29 mouse cellular contexts compared by ENCODE assay signal in the genomic region with DNA sequence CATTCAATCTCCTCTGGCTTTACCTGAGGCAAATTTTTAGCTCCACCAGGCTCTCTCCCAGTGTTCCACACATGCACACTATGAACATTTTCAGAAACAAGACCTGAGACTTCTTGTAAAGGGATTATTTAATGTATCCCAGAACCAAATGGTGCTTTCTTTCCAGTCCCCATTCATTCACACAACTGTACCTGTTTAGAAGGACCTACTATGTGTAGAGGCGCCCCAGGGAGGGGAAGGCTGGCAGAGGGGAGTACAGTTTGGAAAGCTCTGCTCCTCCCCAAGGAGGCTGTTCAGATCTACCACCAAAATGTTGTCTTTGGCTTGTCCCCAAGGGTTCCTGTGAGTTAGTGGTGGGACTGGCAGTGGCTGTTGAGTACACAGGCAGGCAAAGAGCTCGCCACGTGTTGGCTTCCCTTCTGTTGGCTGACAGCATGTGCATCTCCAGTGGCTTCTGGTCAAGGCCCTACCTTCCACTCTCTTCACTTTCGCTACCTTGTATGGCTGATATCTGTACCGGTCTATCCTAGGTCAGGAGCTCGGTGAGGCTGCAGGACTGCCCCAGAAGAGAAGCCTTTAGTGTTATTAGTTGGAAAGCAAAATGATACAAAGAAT. TPM values are rescaled to one million over a fixed set of nuclear protein-coding genes. Genes with fewer than 3 reads are reported as not detected.
DNase-seq lines count a peak whose midpoint lies in the region; ATAC-seq and TF ChIP-seq lines count a peak whose summit lies in the region.
"Had no signal": no experiment of that assay in that cellular context is flagged by ENCODE, and none has a peak within 500 bp of the region (broad histone marks: within the 10 kb centered on the region; RNA-seq: fewer than 3 reads in every experiment).

No protein-coding gene starts in this region.

- no peak for TF ChIP-seq RAD21 in MEL (IDR thresholded peaks at IDR 0.05; ENCODE audit: low read depth, low read length)

- no peak for TF ChIP-seq EP300 in MEL (IDR thresholded peaks at IDR 0.05; ENCODE audit: low read depth in 1 of 2, low read length in 2 of 2)

- H3K79me2 ChIP-seq in MEL (ENCODE audit: control insufficient read depth, insufficient read depth, low read length, poor library complexity), result peaks cover 79% of the 10 kb centered on the region

- no peaks in the 10 kb centered on the region for H3K27me3 ChIP-seq in forebrain, embryonic 16.5 days (replicated peaks; ENCODE audit: control insufficient read depth, insufficient read depth, low read length)
- H3K27me3 ChIP-seq in forebrain, embryonic 14.5 days (replicated peaks; ENCODE audit: control insufficient read depth, insufficient read depth, low read length), result no peaks in the 10 kb centered on the region
- H3K27me3 ChIP-seq in limb, embryonic 15.5 days, result no peaks in the 10 kb centered on the region
- H3K27me3 ChIP-seq in limb, embryonic 10.5 days (ENCODE audit: low read depth, poor library complexity, severe bottlenecking), result no peaks in the 10 kb centered on the region
- H3K27me3 ChIP-seq in MEL (ENCODE audit: control insufficient read depth in 1 of 2, insufficient read depth in 2 of 2, low read length in 2 of 2), result no peaks in the 10 kb centered on the region
- no peaks in the 10 kb centered on the region for H3K27me3 ChIP-seq in liver, embryonic 15.5 days
- H3K27me3 ChIP-seq: CH12.LX; midbrain, embryonic 12.5 days had no signal

- TF ChIP-seq CTCF in MEL (IDR thresholded peaks at IDR 0.05 in 2 of 3, conservative IDR thresholded peaks at IDR 0.05 in 1 of 3; ENCODE audit: control insufficient read depth in 1 of 3, insufficient read depth in 1 of 3, low read depth in 2 of 3, low read length in 3 of 3, poor library complexity in 1 of 3, severe bottlenecking in 1 of 3), result no peak

- H3K9ac ChIP-seq in forebrain, embryonic 16.5 days (replicated peaks; ENCODE audit: low read depth, low read length), result no peak overlapping the region
- no peak overlapping the region for H3K9ac ChIP-seq in forebrain, embryonic 14.5 days (ENCODE audit: low read length)
- H3K9ac ChIP-seq in limb, embryonic 15.5 days, result no peak overlapping the region
- no peak overlapping the region for H3K9ac ChIP-seq in MEL (ENCODE audit: control insufficient read depth, low read depth, low read length, poor library complexity, severe bottlenecking)
- H3K9ac ChIP-seq in liver, embryonic 15.5 days, result no peak overlapping the region
- H3K9ac ChIP-seq: lung, embryonic 14.5 days; midbrain, embryonic 12.5 days had no signal

- no peak overlapping the region for H3K4me3 ChIP-seq in forebrain, embryonic 16.5 days (replicated peaks; ENCODE audit: low read length)
- H3K4me3 ChIP-seq in forebrain, embryonic 14.5 days (ENCODE audit: low read depth, low read length), result no peak overlapping the region
- H3K4me3 ChIP-seq in limb, embryonic 15.5 days, result no peak overlapping the region
- H3K4me3 ChIP-seq in limb, embryonic 10.5 days, result no peak overlapping the region
- H3K4me3 ChIP-seq in MEL (ENCODE audit: control insufficient read depth in 1 of 2, insufficient read depth in 1 of 2, low read depth in 2 of 2, low read length in 2 of 2), result no peak overlapping the region
- H3K4me3 ChIP-seq in liver, embryonic 15.5 days (replicated peaks), result no peak overlapping the region
- H3K4me3 ChIP-seq: erythroblast, embryonic 14.5 days; heart, adult 2 months; hindbrain, embryonic 10.5 days; midbrain, embryonic 12.5 days had no signal

- no peaks in the 10 kb centered on the region for H3K36me3 ChIP-seq in forebrain, embryonic 16.5 days (ENCODE audit: control insufficient read depth, insufficient read depth)
- peaks cover 12% of the 10 kb centered on the region for H3K36me3 ChIP-seq in forebrain, embryonic 14.5 days (ENCODE audit: control insufficient read depth, insufficient read depth, low read length)
- H3K36me3 ChIP-seq in limb, embryonic 15.5 days, result no peaks in the 10 kb centered on the region
- peaks cover 38% of the 10 kb centered on the region for H3K36me3 ChIP-seq in limb, embryonic 10.5 days
- H3K36me3 ChIP-seq in MEL (ENCODE audit: control insufficient read depth in 1 of 2, insufficient read depth in 2 of 2, low read length in 2 of 2), result peaks cover 55 to 68% of the 10 kb centered on the region in 2 experiments
- peaks cover 9% of the 10 kb centered on the region; the same call in 1 of the 2 replicates for H3K36me3 ChIP-seq in liver, embryonic 15.5 days (replicated peaks)
- H3K36me3 ChIP-seq: midbrain, embryonic 12.5 days had no signal

- WGBS in forebrain, embryonic 16.5 days, result 80% methylated on average over 6 of the region's 6 CpGs
- WGBS in forebrain, embryonic 14.5 days, result 75% methylated on average over 6 of the region's 6 CpGs
- 66% methylated on average over 6 of the region's 6 CpGs for WGBS in limb, embryonic 15.5 days
- WGBS in limb, embryonic 10.5 days, result 83% methylated on average over 6 of the region's 6 CpGs
- 71% methylated on average over 6 of the region's 6 CpGs for WGBS in liver, embryonic 15.5 days (ENCODE audit: insufficient replicate concordance)

- no peak overlapping the region for H3K4me2 ChIP-seq in forebrain, embryonic 16.5 days (ENCODE audit: low read length)
- H3K4me2 ChIP-seq in forebrain, embryonic 14.5 days (ENCODE audit: low read length), result no peak overlapping the region
- no peak overlapping the region for H3K4me2 ChIP-seq in limb, embryonic 15.5 days
- no peak overlapping the region for H3K4me2 ChIP-seq in liver, embryonic 15.5 days
- H3K4me2 ChIP-seq: lung, embryonic 14.5 days; midbrain, embryonic 12.5 days had no signal

- TF ChIP-seq POLR2A in MEL (IDR thresholded peaks at IDR 0.05; ENCODE audit: control insufficient read depth in 1 of 2, insufficient read depth in 1 of 2, low read depth in 1 of 2, low read length in 2 of 2, poor library complexity in 1 of 2), result no peak; a peak in 1 of 4 replicates

- no peaks in the 10 kb centered on the region for H3K9me3 ChIP-seq in forebrain, embryonic 16.5 days (ENCODE audit: control insufficient read depth, low read length)
- no peaks in the 10 kb centered on the region for H3K9me3 ChIP-seq in forebrain, embryonic 14.5 days (replicated peaks; ENCODE audit: control insufficient read depth, low read length)
- no peaks in the 10 kb centered on the region for H3K9me3 ChIP-seq in limb, embryonic 15.5 days
- H3K9me3 ChIP-seq in limb, embryonic 10.5 days (replicated peaks), result no peaks in the 10 kb centered on the region
- no peaks in the 10 kb centered on the region for H3K9me3 ChIP-seq in MEL (replicated peaks; ENCODE audit: insufficient read depth, low read length)
- no peaks in the 10 kb centered on the region for H3K9me3 ChIP-seq in liver, embryonic 15.5 days (replicated peaks)
- H3K9me3 ChIP-seq: hindbrain, embryonic 10.5 days; midbrain, embryonic 12.5 days had no signal

- no peak for ATAC-seq in forebrain, embryonic 16.5 days
- ATAC-seq in forebrain, embryonic 14.5 days, result no peak
- ATAC-seq in limb, embryonic 15.5 days (ENCODE audit: insufficient number of reproducible peaks, low FRiP score, low TSS enrichment, low read depth), result no peak
- no peak for ATAC-seq in liver, embryonic 15.5 days (ENCODE audit: insufficient read depth)

- peaks cover 70% of the 10 kb centered on the region for H3K4me1 ChIP-seq in forebrain, embryonic 16.5 days (replicated peaks; ENCODE audit: control insufficient read depth, insufficient read depth, low read length)
- H3K4me1 ChIP-seq in forebrain, embryonic 14.5 days (ENCODE audit: control insufficient read depth, insufficient read depth, low read length), result peaks cover 64% of the 10 kb centered on the region
- peaks cover 51% of the 10 kb centered on the region for H3K4me1 ChIP-seq in limb, embryonic 15.5 days
- peaks cover 32% of the 10 kb centered on the region for H3K4me1 ChIP-seq in limb, embryonic 10.5 days
- peaks cover 41 to 46% of the 10 kb centered on the region in 2 experiments for H3K4me1 ChIP-seq in MEL (ENCODE audit: control insufficient read depth in 1 of 2, insufficient read depth in 2 of 2, low read length in 2 of 2)
- peaks cover 61% of the 10 kb centered on the region for H3K4me1 ChIP-seq in liver, embryonic 15.5 days (replicated peaks)

- no peak for DNase-seq in forebrain, embryonic 14.5 days (ENCODE audit: low spot score)
- DNase-seq in limb, embryonic 10.5 days (ENCODE audit: low spot score), result no peak
- peak; percentile 62 for DNase-seq in MEL (ENCODE audit: low read depth, low spot score)
- no peak for DNase-seq in urinary bladder, postnatal 36 days (ENCODE audit: low spot score in 2 of 2)
- DNase-seq: adrenal gland, postnatal 25 days; cerebellum, adult 18-20 months; cerebellum, postnatal 36 days; gastrocnemius, postnatal 14 days; heart, adult 2 months; kidney, adult 8-10 months; kidney, postnatal 14 days; lung, embryonic 14.5 days; lung, postnatal 4 days; right cerebral cortex, postnatal 14 days; thymus, postnatal 36 days had no signal

- peak overlapping the region; percentile 67 for H3K27ac ChIP-seq in forebrain, embryonic 16.5 days (ENCODE audit: low read length)
- no peak overlapping the region; the same call in 1 of the 2 replicates for H3K27ac ChIP-seq in forebrain, embryonic 14.5 days (ENCODE audit: low read depth, low read length)
- peak overlapping the region; percentile 27; the same call in 1 of the 2 replicates for H3K27ac ChIP-seq in limb, embryonic 15.5 days
- H3K27ac ChIP-seq in limb, embryonic 10.5 days, result no peak overlapping the region
- no peak overlapping the region for H3K27ac ChIP-seq in MEL (ENCODE audit: control insufficient read depth, low read depth, low read length)
- H3K27ac ChIP-seq in liver, embryonic 15.5 days (replicated peaks), result peak overlapping the region; percentile 9; the same call in 1 of the 2 replicates
- H3K27ac ChIP-seq: heart, adult 2 months; hindbrain, embryonic 10.5 days; midbrain, embryonic 12.5 days had no signal

RNA-seq across cellular contexts. Expression of gene Bcl11a, which starts 25.4 kb away (rescaled TPM):
- 236 and 244 TPM in 2 replicates for polyA plus RNA-seq in forebrain, embryonic 16.5 days (2015; fragmentation: Nextera tagmentation; extraction: Ambion mirVana)
- polyA plus RNA-seq in forebrain, embryonic 14.5 days (2014; fragmentation: Nextera tagmentation; extraction: Ambion mirVana), result 148 and 174 TPM in 2 replicates
- polyA plus RNA-seq in limb, embryonic 15.5 days (2015; fragmentation: Nextera tagmentation; extraction: Ambion mirVana), result 52.1 and 60.9 TPM in 2 replicates
- polyA plus RNA-seq in limb, embryonic 10.5 days (2016; fragmentation: Nextera tagmentation; extraction: Ambion mirVana), result 41.4 and 75.0 TPM in 2 replicates
- 37.0 and 43.8 TPM in 2 replicates for total RNA-seq in MEL (2012; rRNA removed)
- 100 to 1,000 TPM in 1 of 2 experiments, 10 to 100 TPM in 1; 83.8 to 112 TPM for polyA plus RNA-seq in MEL (2012; ENCODE audit: insufficient read depth in 1 of 2, insufficient read length in 2 of 2, low read depth in 1 of 2, low replicate concordance in 2 of 2, missing spikeins in 1 of 2)
- 24.7 and 25.2 TPM in 2 replicates for polyA plus RNA-seq in liver, embryonic 15.5 days (2015; fragmentation: Nextera tagmentation; extraction: Ambion mirVana)

RNA-seq across cellular contexts. Expression of gene A830031A19Rik, which starts 28.4 kb away (rescaled TPM):
- not detected in 2 replicates for polyA plus RNA-seq in forebrain, embryonic 16.5 days (2015; fragmentation: Nextera tagmentation; extraction: Ambion mirVana)
- polyA plus RNA-seq in forebrain, embryonic 14.5 days (2014; fragmentation: Nextera tagmentation; extraction: Ambion mirVana), result 0.32 and 0.41 TPM in 2 replicates
- polyA plus RNA-seq in limb, embryonic 15.5 days (2015; fragmentation: Nextera tagmentation; extraction: Ambion mirVana), result 0.20 TPM in 1 of 2 replicates, not detected in the other
- polyA plus RNA-seq in limb, embryonic 10.5 days (2016; fragmentation: Nextera tagmentation; extraction: Ambion mirVana), result not detected in 2 replicates
- not detected in 2 replicates for total RNA-seq in MEL (2012; rRNA removed)
- not detected for polyA plus RNA-seq in MEL (2012; ENCODE audit: insufficient read depth in 1 of 2, insufficient read length in 2 of 2, low read depth in 1 of 2, low replicate concordance in 2 of 2, missing spikeins in 1 of 2)
- not detected in 2 replicates for polyA plus RNA-seq in liver, embryonic 15.5 days (2015; fragmentation: Nextera tagmentation; extraction: Ambion mirVana)
- total RNA-seq: adrenal gland, postnatal 25 days; CH12.LX; gastrocnemius, postnatal 14 days; heart, adult 2 months; monocyte, adult 5-6 weeks; neutrophil, adult 5-6 weeks had no signal
- polyA plus RNA-seq: erythroblast, embryonic 14.5 days; heart, adult 2 months; heart, postnatal 0 days; hindbrain, embryonic 10.5 days; intestine, embryonic 14.5 days; limb, embryonic 11.5 days; lung, embryonic 14.5 days; midbrain, embryonic 12.5 days; spleen, adult 2 months; stomach, embryonic 14.5 days had no signal

Comparison
In these comparisons a context has a peak if more than half of its experiments do, and no peak if none do; other contexts are left out.
1. H3K27ac ChIP-seq: peak in forebrain, embryonic 16.5 days (single experiment), limb, embryonic 15.5 days (single experiment) and liver, embryonic 15.5 days (single experiment); none in forebrain, embryonic 14.5 days (single experiment), limb, embryonic 10.5 days (single experiment) and MEL (single experiment).